Comparison of ENCODE assay signal across 11 mouse cellular contexts in the genomic region with DNA sequence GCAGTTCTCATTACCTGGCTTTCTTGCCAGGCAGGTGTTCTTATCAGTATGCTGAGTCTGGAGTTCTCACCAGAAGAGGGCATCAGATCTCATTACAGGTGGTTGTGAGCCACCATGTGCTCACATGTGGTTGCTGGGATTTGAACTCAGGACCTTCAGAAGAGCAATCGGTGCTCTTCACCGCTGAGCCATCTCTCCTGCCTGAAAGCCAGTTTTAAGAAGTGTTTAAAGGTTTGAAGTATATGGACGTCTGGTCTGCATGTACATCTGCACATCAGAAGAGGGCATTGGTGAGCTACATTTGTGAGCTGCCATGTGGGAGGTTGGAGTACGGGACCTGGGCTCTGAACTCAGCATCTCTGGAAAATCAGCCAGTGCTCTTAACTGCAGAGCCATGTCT. TPM values are rescaled to one million over a fixed set of nuclear protein-coding genes. Genes with fewer than 3 reads are reported as not detected.
DNase-seq lines count a peak whose midpoint lies in the region; ATAC-seq lines count a peak whose summit lies in the region.
"Had no signal": no experiment of that assay in that cellular context is flagged by ENCODE, and none has a peak within 500 bp of the region (broad histone marks: within the 10 kb centered on the region; RNA-seq: fewer than 3 reads in every experiment).

No protein-coding gene starts in this region.

- no peaks in the 10 kb centered on the region for H3K9me3 ChIP-seq in kidney, embryonic 14.5 days (ENCODE audit: control insufficient read depth, low read length)
- H3K9me3 ChIP-seq: limb, embryonic 13.5 days had no signal

- no peak overlapping the region for H3K27ac ChIP-seq in kidney, embryonic 14.5 days (ENCODE audit: low read depth, low read length)
- H3K27ac ChIP-seq: limb, embryonic 13.5 days had no signal

- H3K4me2 ChIP-seq in kidney, embryonic 14.5 days (replicated peaks; ENCODE audit: low read depth, low read length), result no peak overlapping the region

- WGBS in kidney, embryonic 14.5 days, result 70% methylated on average over 4 of the region's 4 CpGs

- no peak for ATAC-seq in kidney, embryonic 14.5 days (ENCODE audit: low FRiP score, low TSS enrichment)
- ATAC-seq: inflammation-experienced regulatory T-cells, adult 6 months had no signal

- no peak overlapping the region for H3K9ac ChIP-seq in kidney, embryonic 14.5 days (ENCODE audit: low read depth, low read length)

- no peak overlapping the region for H3K4me3 ChIP-seq in kidney, embryonic 14.5 days (ENCODE audit: low read length)
- H3K4me3 ChIP-seq: erythroblast, embryonic 14.5 days had no signal

- no peaks in the 10 kb centered on the region for H3K36me3 ChIP-seq in kidney, embryonic 14.5 days (ENCODE audit: control insufficient read depth, insufficient read depth, low read length)
- H3K36me3 ChIP-seq: limb, embryonic 13.5 days had no signal

- peaks cover 7% of the 10 kb centered on the region; the same call in 1 of the 2 replicates for H3K4me1 ChIP-seq in kidney, embryonic 14.5 days (ENCODE audit: control insufficient read depth, insufficient read depth, low read length)

- H3K27me3 ChIP-seq in kidney, embryonic 14.5 days (ENCODE audit: control insufficient read depth, insufficient read depth, low read length), result peaks cover 3% of the 10 kb centered on the region; the same call in 1 of the 2 replicates
- H3K27me3 ChIP-seq: limb, embryonic 13.5 days had no signal

- intact Hi-C loops in left cerebral cortex, postnatal 4 days (cut with DNase I), result loop anchor here (2.0 to 10.0 kb wide), 2 partner anchors 51 to 159 kb away; a partner anchor contains a TSS

- DNase-seq in cerebellum, adult 9-10 months, result peak; percentile 27
- no peak for DNase-seq in cerebellum, adult 9-11 months
- DNase-seq in kidney, postnatal 14 days, result peak; percentile 17
- DNase-seq in urinary bladder, postnatal 14 days (ENCODE audit: low spot score), result peak; percentile 8
- DNase-seq in urinary bladder, postnatal 4 days (ENCODE audit: low spot score in 2 of 2), result no peak
- DNase-seq in spleen, adult 18-20 months, result no peak
- DNase-seq in left cerebral cortex, postnatal 4 days, result no peak

RNA-seq across cellular contexts. Expression of a gene that starts 1.1 kb away (rescaled TPM):
- 21.2 and 38.0 TPM in 2 replicates for polyA plus RNA-seq in kidney, embryonic 14.5 days (2014; fragmentation: Nextera tagmentation; extraction: Ambion mirVana)
- 10 to 100 TPM; 83.1 to 96.3 TPM for total RNA-seq in left cerebral cortex, postnatal 4 days (2021)
- polyA plus RNA-seq: erythroblast, embryonic 14.5 days had no signal

RNA-seq across cellular contexts. Expression of a gene that starts 8.8 kb away (rescaled TPM):
- 37.4 and 53.5 TPM in 2 replicates for polyA plus RNA-seq in kidney, embryonic 14.5 days (2014; fragmentation: Nextera tagmentation; extraction: Ambion mirVana)
- 10 to 100 TPM; 80.6 to 86.3 TPM for total RNA-seq in left cerebral cortex, postnatal 4 days (2021)

Comparison
In these comparisons a context has a peak if more than half of its experiments do, and no peak if none do; other contexts are left out.
1. DNase-seq: peak in cerebellum, adult 9-10 months (single experiment), kidney, postnatal 14 days (single experiment) and urinary bladder, postnatal 14 days (single experiment); none in cerebellum, adult 9-11 months (single experiment), urinary bladder, postnatal 4 days (0 of 2), spleen, adult 18-20 months (0 of 2) and left cerebral cortex, postnatal 4 days (single experiment).